12 mouse cellular contexts compared by ENCODE assay signal in genomic region chr5:71127721-71128120, GRCm38 (mm10). TPM values are rescaled to one million over a fixed set of nuclear protein-coding genes. Genes with fewer than 3 reads are reported as not detected.
DNase-seq lines count a peak whose midpoint lies in the region; TF ChIP-seq lines count a peak whose summit lies in the region.
"Had no signal": no experiment of that assay in that cellular context is flagged by ENCODE, and none has a peak within 500 bp of the region (broad histone marks: within the 10 kb centered on the region; RNA-seq: fewer than 3 reads in every experiment).

No protein-coding gene starts in this region.

- no peak for TF ChIP-seq CTCF in left cerebral cortex, adult 2 months (IDR thresholded peaks at IDR 0.05)

- no peak overlapping the region for H3K27ac ChIP-seq in left cerebral cortex, adult 2 months
- H3K27ac ChIP-seq: gastrocnemius, adult 2 months had no signal

- intact Hi-C loops in left cerebral cortex, adult 2 months (cut with DNase I) = no loop called here

- no peak overlapping the region for H3K4me3 ChIP-seq in left cerebral cortex, adult 2 months
- H3K4me3 ChIP-seq: gastrocnemius, adult 2 months had no signal

- peak; percentile 18 to 27 for DNase-seq in left cerebral cortex, adult 2 months (ENCODE audit: extremely low spot score in 1 of 2, low spot score in 2 of 2)
- no peak for DNase-seq in left cerebral cortex, adult 11 months (ENCODE audit: low spot score)
- DNase-seq in brain, adult 2 months (ENCODE audit: low read depth, low spot score) = peak; percentile 80
- peak; percentile 66 to 71 for DNase-seq in layer of hippocampus, adult 8-10 months (ENCODE audit: low spot score in 2 of 2)
- DNase-seq in right cerebral cortex, postnatal 25 days = peak; percentile 27
- no peak for DNase-seq in thymus, postnatal 36 days
- no peak for DNase-seq in thymus, postnatal 25 days
- DNase-seq: gastrocnemius, adult 2 months; kidney, postnatal 14 days; lung, adult 18-20 months; thymus, adult 2 months had no signal

RNA-seq across cellular contexts. Expression of gene Gabra2, which starts 32.1 kb away (rescaled TPM):
- total RNA-seq in left cerebral cortex, adult 2 months (2021) = 10 to 100 TPM; 91.3 to 96.7 TPM
- total RNA-seq in layer of hippocampus, adult 8-10 months (2022) = 100 to 1,000 TPM; 123 to 158 (median 138) TPM
- total RNA-seq: common myeloid progenitor, adult 5-6 weeks had no signal

Comparison
In these comparisons a context has a peak if more than half of its experiments do, and no peak if none do; other contexts are left out.
1. DNase-seq: peak in left cerebral cortex, adult 2 months (2 of 2), brain, adult 2 months (single experiment), layer of hippocampus, adult 8-10 months (2 of 2) and right cerebral cortex, postnatal 25 days (single experiment); none in left cerebral cortex, adult 11 months (single experiment), thymus, postnatal 36 days (0 of 2) and thymus, postnatal 25 days (single experiment).